ENCODE assay signal across 9 mouse cellular contexts in the genomic region with DNA sequence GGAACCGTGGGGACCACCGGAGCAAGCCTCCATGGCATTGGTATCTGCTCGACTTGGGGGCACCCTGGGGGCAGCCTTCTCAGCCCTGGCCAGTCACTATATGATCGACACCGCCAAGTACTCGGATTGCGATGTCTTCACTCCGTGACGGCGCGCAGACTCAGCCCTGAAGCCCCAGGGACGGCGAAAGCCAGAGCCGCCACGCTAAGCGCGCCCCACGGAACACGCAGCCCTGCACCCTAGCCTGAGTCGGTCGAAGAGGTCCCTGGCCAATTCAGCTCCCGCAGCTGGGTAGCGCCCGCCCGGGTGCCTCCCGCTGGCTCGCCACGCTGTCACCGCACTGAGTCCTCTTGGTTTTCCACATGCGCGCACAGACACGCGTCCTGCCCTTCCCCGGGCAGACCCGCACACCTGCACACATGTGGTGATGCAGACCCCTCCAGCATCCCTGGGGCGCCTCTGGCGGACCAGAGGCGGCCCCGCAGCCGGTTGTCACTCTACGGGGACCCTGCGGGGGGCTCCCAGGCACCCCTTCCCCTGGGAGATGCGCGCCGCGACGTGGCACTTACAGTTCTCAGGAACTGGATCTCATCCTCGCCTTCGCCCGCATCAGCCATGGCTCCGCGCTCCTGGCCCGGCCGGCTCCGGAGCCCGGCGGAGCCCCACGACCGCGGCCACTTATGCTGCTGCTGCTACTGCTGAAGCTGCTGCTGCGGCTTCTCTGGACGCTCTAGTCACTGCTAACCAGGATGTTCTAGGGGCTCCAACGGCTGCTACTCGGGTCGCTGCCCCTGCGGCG. TPM values are rescaled to one million over a fixed set of nuclear protein-coding genes. Genes with fewer than 3 reads are reported as not detected.
DNase-seq lines count a peak whose midpoint lies in the region; ATAC-seq lines count a peak whose summit lies in the region.
"Had no signal": no experiment of that assay in that cellular context is flagged by ENCODE, and none has a peak within 500 bp of the region (broad histone marks: within the 10 kb centered on the region; RNA-seq: fewer than 3 reads in every experiment).

No protein-coding gene starts in this region.

- H3K9me3 ChIP-seq in forebrain, embryonic 13.5 days (replicated peaks): no peaks in the 10 kb centered on the region
- no peaks in the 10 kb centered on the region for H3K9me3 ChIP-seq in intestine, embryonic 16.5 days (ENCODE audit: control insufficient read depth, low read length)
- no peaks in the 10 kb centered on the region for H3K9me3 ChIP-seq in liver, embryonic 13.5 days (replicated peaks)

- H3K27me3 ChIP-seq in forebrain, embryonic 13.5 days: peaks cover 29% of the 10 kb centered on the region
- peaks cover 11% of the 10 kb centered on the region for H3K27me3 ChIP-seq in intestine, embryonic 16.5 days (replicated peaks; ENCODE audit: control insufficient read depth, insufficient read depth, low read length)
- peaks cover 71% of the 10 kb centered on the region for H3K27me3 ChIP-seq in liver, embryonic 13.5 days

- no peaks in the 10 kb centered on the region for H3K36me3 ChIP-seq in forebrain, embryonic 13.5 days (ENCODE audit: poor library complexity, severe bottlenecking)
- no peaks in the 10 kb centered on the region for H3K36me3 ChIP-seq in intestine, embryonic 16.5 days (ENCODE audit: control insufficient read depth, insufficient read depth, low read length)
- H3K36me3 ChIP-seq in liver, embryonic 13.5 days: no peaks in the 10 kb centered on the region

- DNase-seq in layer of hippocampus, adult 18-20 months (ENCODE audit: low spot score in 2 of 2): peak; percentile 33 to 60
- no peak for DNase-seq in layer of hippocampus, adult 9-11 months
- DNase-seq in liver, embryonic 13.5 days: no peak
- peak; percentile 20 for DNase-seq in ovary, postnatal 14 days (ENCODE audit: low spot score)
- no peak for DNase-seq in T-cell, adult 2 months (ENCODE audit: low spot score)

- no peaks in the 10 kb centered on the region for H3K4me1 ChIP-seq in brown adipose tissue, adult 24 weeks (ENCODE audit: control insufficient read depth, insufficient read depth, insufficient read length, low read length)
- H3K4me1 ChIP-seq in forebrain, embryonic 13.5 days: peaks cover 6% of the 10 kb centered on the region
- H3K4me1 ChIP-seq in intestine, embryonic 16.5 days (ENCODE audit: control insufficient read depth, insufficient read depth, low read length): peaks cover 3% of the 10 kb centered on the region
- peaks cover 9% of the 10 kb centered on the region for H3K4me1 ChIP-seq in liver, embryonic 13.5 days (replicated peaks)

- under 1% methylated on average over 66 of the region's 67 CpGs for WGBS in forebrain, embryonic 13.5 days
- under 1% methylated on average over 67 of the region's 67 CpGs for WGBS in intestine, embryonic 16.5 days
- WGBS in liver, embryonic 13.5 days (ENCODE audit: insufficient replicate concordance): under 1% methylated on average over 67 of the region's 67 CpGs

- H3K27ac ChIP-seq in brown adipose tissue, adult 24 weeks (replicated peaks; ENCODE audit: low read depth, low read length): no peak overlapping the region
- H3K27ac ChIP-seq in forebrain, embryonic 13.5 days: no peak overlapping the region
- no peak overlapping the region for H3K27ac ChIP-seq in intestine, embryonic 16.5 days (ENCODE audit: low read length)
- no peak overlapping the region for H3K27ac ChIP-seq in liver, embryonic 13.5 days

- H3K9ac ChIP-seq in forebrain, embryonic 13.5 days: peak overlapping the region; percentile 75
- H3K9ac ChIP-seq in intestine, embryonic 16.5 days (ENCODE audit: low read depth, low read length): peak overlapping the region; percentile 68
- no peak overlapping the region for H3K9ac ChIP-seq in liver, embryonic 13.5 days

- H3K4me3 ChIP-seq in brown adipose tissue, adult 24 weeks (ENCODE audit: insufficient read depth, low read depth, low read length): peak overlapping the region; percentile 55
- peak overlapping the region; percentile 70 for H3K4me3 ChIP-seq in forebrain, embryonic 13.5 days
- H3K4me3 ChIP-seq in intestine, embryonic 16.5 days (ENCODE audit: low read length): peak overlapping the region; percentile 59
- peak overlapping the region; percentile 56 for H3K4me3 ChIP-seq in liver, embryonic 13.5 days (replicated peaks)

- peak overlapping the region; percentile 95 for H3K4me2 ChIP-seq in forebrain, embryonic 13.5 days
- peak overlapping the region; percentile 96 for H3K4me2 ChIP-seq in intestine, embryonic 16.5 days (ENCODE audit: low read depth, low read length)
- peak overlapping the region; percentile 76 for H3K4me2 ChIP-seq in liver, embryonic 13.5 days

- ATAC-seq in forebrain, embryonic 13.5 days: peak; percentile 77
- ATAC-seq in intestine, embryonic 16.5 days: peak; percentile 76
- ATAC-seq in liver, embryonic 13.5 days (ENCODE audit: low read depth): peak; percentile 30; the same call in 1 of the 2 replicates

RNA-seq across cellular contexts. Expression of a gene that starts 0.7 kb away (rescaled TPM):
- total RNA-seq in layer of hippocampus, adult 18-20 months (2021): 100 to 1,000 TPM; 199 to 219 TPM
- 1.2 and 2.0 TPM in 2 replicates for polyA plus RNA-seq in brown adipose tissue, adult 24 weeks (2012; ENCODE audit: insufficient read depth, insufficient read length, missing spikeins)
- 0.53 and 1.2 TPM in 2 replicates for polyA plus RNA-seq in forebrain, embryonic 13.5 days (2015; fragmentation: Nextera tagmentation; extraction: Ambion mirVana)
- polyA plus RNA-seq in intestine, embryonic 16.5 days (2015; fragmentation: Nextera tagmentation; extraction: Ambion mirVana): 0.65 and 0.78 TPM in 2 replicates
- polyA plus RNA-seq in liver, embryonic 13.5 days (2015; fragmentation: Nextera tagmentation; extraction: Ambion mirVana): 0.10 and 0.12 TPM in 2 replicates
- polyA plus RNA-seq: Patski had no signal

Comparison
In these comparisons a context has a peak if more than half of its experiments do, and no peak if none do; other contexts are left out.
1. DNase-seq: peak in layer of hippocampus, adult 18-20 months (2 of 2) and ovary, postnatal 14 days (single experiment); none in layer of hippocampus, adult 9-11 months (single experiment), liver, embryonic 13.5 days (single experiment) and T-cell, adult 2 months (single experiment).
2. Peak in every context shown above with its lines, with median percentiles within 50 percentile points of each other: H3K4me3 ChIP-seq, ATAC-seq and H3K4me2 ChIP-seq.